ENCODE assay signal across 37 mouse cellular contexts in the genomic region with DNA sequence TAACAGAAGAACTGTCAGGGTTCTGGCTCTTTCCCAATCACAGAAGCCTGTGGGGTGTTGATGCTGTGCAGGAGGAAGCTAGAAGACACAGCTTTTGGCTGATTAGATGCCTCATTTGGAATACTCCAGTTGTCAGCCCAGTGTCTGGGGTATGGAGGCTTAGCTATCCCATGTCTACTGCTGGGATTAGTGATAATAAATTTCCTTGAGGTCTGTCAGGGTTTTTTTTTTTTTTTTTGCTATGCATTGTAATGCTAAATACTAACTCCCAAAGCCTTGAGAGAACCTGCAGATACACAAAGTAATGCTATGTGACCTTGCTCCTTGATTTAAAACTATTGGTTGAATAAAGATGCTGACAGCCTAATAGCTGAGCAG. TPM values are rescaled to one million over a fixed set of nuclear protein-coding genes. Genes with fewer than 3 reads are reported as not detected.
"Had no signal": no experiment of that assay in that cellular context is flagged by ENCODE, and none has a peak within 500 bp of the region (broad histone marks: within the 10 kb centered on the region; RNA-seq: fewer than 3 reads in every experiment).

No protein-coding gene starts in this region.

- ATAC-seq: liver, postnatal 0 days; lung, postnatal 0 days; midbrain, embryonic 13.5 days; midbrain, embryonic 16.5 days had no signal

- H3K9me3 ChIP-seq: limb, embryonic 10.5 days; limb, embryonic 12.5 days; limb, embryonic 13.5 days; limb, embryonic 15.5 days; liver, embryonic 12.5 days; liver, embryonic 13.5 days; liver, embryonic 15.5 days; lung, embryonic 15.5 days; megakaryocyte, embryonic 14.5 days; midbrain, embryonic 10.5 days; midbrain, embryonic 12.5 days; midbrain, embryonic 13.5 days; neural tube, embryonic 12.5 days had no signal

- H3K27ac ChIP-seq: limb, embryonic 10.5 days; limb, embryonic 12.5 days; limb, embryonic 13.5 days; limb, embryonic 15.5 days; liver, embryonic 12.5 days; liver, embryonic 13.5 days; liver, embryonic 14.5 days; liver, embryonic 15.5 days; lung, embryonic 15.5 days; macrophage; midbrain, embryonic 10.5 days; midbrain, embryonic 12.5 days; midbrain, embryonic 13.5 days; neural tube, embryonic 12.5 days had no signal

- H3K27me3 ChIP-seq: limb, embryonic 12.5 days; lung, embryonic 15.5 days had no signal

- H3K4me2 ChIP-seq: limb, embryonic 12.5 days; limb, embryonic 13.5 days; limb, embryonic 15.5 days; liver, embryonic 11.5 days; liver, embryonic 12.5 days; liver, embryonic 13.5 days; liver, embryonic 15.5 days; lung, embryonic 14.5 days; lung, embryonic 15.5 days; midbrain, embryonic 11.5 days; midbrain, embryonic 12.5 days; midbrain, embryonic 13.5 days; neural tube, embryonic 12.5 days had no signal

- H3K4me1 ChIP-seq: limb, embryonic 10.5 days; limb, embryonic 12.5 days; limb, embryonic 13.5 days; limb, embryonic 15.5 days; lung, embryonic 15.5 days; midbrain, embryonic 10.5 days; midbrain, embryonic 12.5 days; midbrain, embryonic 13.5 days; neural tube, embryonic 12.5 days had no signal

- H3K4me3 ChIP-seq: limb, embryonic 10.5 days; limb, embryonic 12.5 days; limb, embryonic 13.5 days; limb, embryonic 15.5 days; liver, embryonic 12.5 days; liver, embryonic 13.5 days; liver, embryonic 15.5 days; lung, embryonic 15.5 days; megakaryocyte, embryonic 14.5 days; midbrain, embryonic 10.5 days; midbrain, embryonic 12.5 days; midbrain, embryonic 13.5 days; myocyte; neural tube, embryonic 12.5 days had no signal

- H3K9ac ChIP-seq: limb, embryonic 12.5 days; limb, embryonic 13.5 days; limb, embryonic 15.5 days; liver, embryonic 12.5 days; liver, embryonic 13.5 days; liver, embryonic 14.5 days; liver, embryonic 15.5 days; liver, postnatal 0 days; lung, embryonic 14.5 days; lung, embryonic 15.5 days; midbrain, embryonic 12.5 days; midbrain, embryonic 13.5 days; neural tube, embryonic 12.5 days had no signal

- DNase-seq: left cerebral cortex, postnatal 4 days; liver; liver, embryonic 13.5 days; liver, postnatal 0 days; lung, adult 18-20 months; lung, adult 2 months; lung, embryonic 14.5 days; lung, postnatal 10 days; lung, postnatal 14 days; lung, postnatal 36 days; lung, postnatal 4 days; midbrain, embryonic 14.5 days had no signal

RNA-seq across cellular contexts. Expression of a gene that starts 8.4 kb away (rescaled TPM):
- total RNA-seq: left cerebral cortex, postnatal 10 days; left cerebral cortex, postnatal 14 days; left cerebral cortex, postnatal 25 days; left cerebral cortex, postnatal 36 days; left cerebral cortex, postnatal 4 days; megakaryocyte, adult 5-6 weeks; monocyte, adult 5-6 weeks had no signal
- polyA plus RNA-seq: macrophage; midbrain, embryonic 16.5 days; myocyte had no signal

RNA-seq across cellular contexts. Expression of a gene that starts 37.8 kb away (rescaled TPM):
- total RNA-seq: left cerebral cortex, postnatal 4 days; monocyte, adult 5-6 weeks had no signal
